Mouse (Mus musculus): Measurements from ENCODE around the gene Baiap2l1. TPM values are rescaled to one million over a fixed set of nuclear protein-coding genes. Genes with fewer than 3 reads are reported as not detected.
"Not testable (repeated sequence)": the region's sequence is repeated elsewhere in the genome, so short reads cannot be mapped to it uniquely, and the experiment has no call there.

Baiap2l1 gene
- polyA plus RNA-seq, 1 experiment from 2014 or later = 7.3 TPM

DNA sequence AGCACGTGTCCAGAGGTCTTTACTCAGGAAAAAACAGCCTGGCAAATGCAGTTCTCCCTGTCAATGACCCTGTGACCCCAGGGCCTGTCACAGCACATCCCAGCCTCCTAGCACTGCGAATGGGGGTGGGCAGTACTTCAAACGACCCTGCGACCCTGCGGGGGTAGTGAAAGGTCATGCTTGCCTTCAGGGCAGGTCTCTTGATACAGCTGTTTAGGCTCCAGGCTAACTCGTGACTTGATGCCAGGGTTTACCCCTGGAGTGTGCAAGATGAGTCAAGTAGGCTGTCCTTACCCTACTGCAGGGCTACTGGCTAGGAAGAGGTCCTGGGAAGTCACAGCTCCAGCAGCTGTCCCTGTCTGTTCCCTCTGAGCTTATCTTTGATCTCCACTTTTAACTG is 13.1 kb upstream of the Baiap2l1 start:
- no peaks in the 10 kb centered on the region for H3K9me3 ChIP-seq
- H3K4me3 ChIP-seq = no peak overlapping the region
- no peaks in the 10 kb centered on the region for H3K36me3 ChIP-seq
- H3K27ac ChIP-seq = no peak overlapping the region
- H3K4me2 ChIP-seq (replicated peaks) = no peak overlapping the region
- 3% methylated on average over 6 of the region's 6 CpGs for WGBS
- H3K27me3 ChIP-seq = no peaks in the 10 kb centered on the region
- ATAC-seq (ENCODE audit: low FRiP score, low read depth) = peak; percentile 72; the same call in 1 of the 2 replicates
- H3K4me1 ChIP-seq = no peaks in the 10 kb centered on the region
- H3K9ac ChIP-seq = no peak overlapping the region

DNA sequence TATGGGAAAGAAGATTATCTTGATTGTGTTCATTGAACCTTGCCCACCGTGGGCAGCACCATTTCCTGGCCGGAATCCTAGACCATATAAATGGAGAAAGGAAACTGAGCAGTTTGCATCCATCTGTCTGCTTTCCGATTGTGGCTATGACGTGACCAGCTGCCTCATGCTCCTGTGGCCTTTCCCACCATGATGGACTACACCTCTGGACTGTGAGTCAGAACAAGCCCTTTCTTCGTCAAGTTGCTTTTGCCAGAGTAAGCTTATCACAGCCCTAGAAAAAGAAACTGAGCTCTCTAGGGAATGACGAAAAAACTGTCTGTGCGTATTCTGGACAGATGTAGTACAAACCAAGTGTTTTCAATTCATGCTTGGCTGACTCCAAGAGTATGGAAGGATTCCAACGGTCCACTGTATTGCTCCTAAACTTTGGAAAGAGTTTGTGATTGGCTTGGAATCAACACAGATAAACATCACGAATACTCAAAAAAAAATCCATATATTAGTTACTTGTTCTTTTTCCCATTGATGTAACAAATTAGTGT is 10.8 kb upstream of the Baiap2l1 start:
- Histone ChIP-seq H3K27ac (no peak overlapping the region), H3K4me1 (no peaks in the 10 kb centered on the region), H3K4me2 (replicated peaks) (no peak overlapping the region), H3K9ac (no peak overlapping the region), H3K9me3 (no peaks in the 10 kb centered on the region), H3K4me3 (no peak overlapping the region), H3K27me3 (no peaks in the 10 kb centered on the region), H3K36me3 (no peaks in the 10 kb centered on the region)
- 84% methylated on average over 9 of the region's 9 CpGs for WGBS
- no peak for ATAC-seq (ENCODE audit: low FRiP score, low read depth)

DNA sequence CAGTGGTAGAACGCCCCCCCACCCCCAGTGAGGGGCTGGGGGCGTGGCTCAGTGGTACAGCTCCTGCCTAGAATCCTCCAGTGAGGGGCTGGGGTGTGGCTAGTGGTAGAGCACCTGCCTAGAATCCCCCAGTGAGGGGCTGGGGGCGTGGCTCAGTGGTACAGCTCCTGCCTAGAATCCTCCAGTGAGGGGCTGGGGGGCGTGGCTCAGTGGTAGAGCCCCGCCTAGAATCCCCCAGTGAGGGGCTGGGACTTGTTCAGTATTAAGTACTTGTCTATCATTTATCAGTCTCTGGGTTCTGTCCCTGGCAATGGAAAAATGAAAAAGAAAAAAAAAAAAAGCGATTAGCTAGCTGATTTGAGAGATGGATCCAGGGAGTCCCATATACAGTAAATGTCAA is 8.6 kb upstream of the Baiap2l1 start:
- not testable (repeated sequence) for H3K36me3 ChIP-seq; ATAC-seq (ENCODE audit: low FRiP score, low read depth); H3K9ac ChIP-seq; H3K4me3 ChIP-seq; H3K4me2 ChIP-seq (replicated peaks); H3K27ac ChIP-seq; H3K27me3 ChIP-seq; H3K9me3 ChIP-seq; H3K4me1 ChIP-seq
- WGBS = 82% methylated on average over 6 of the region's 6 CpGs

DNA sequence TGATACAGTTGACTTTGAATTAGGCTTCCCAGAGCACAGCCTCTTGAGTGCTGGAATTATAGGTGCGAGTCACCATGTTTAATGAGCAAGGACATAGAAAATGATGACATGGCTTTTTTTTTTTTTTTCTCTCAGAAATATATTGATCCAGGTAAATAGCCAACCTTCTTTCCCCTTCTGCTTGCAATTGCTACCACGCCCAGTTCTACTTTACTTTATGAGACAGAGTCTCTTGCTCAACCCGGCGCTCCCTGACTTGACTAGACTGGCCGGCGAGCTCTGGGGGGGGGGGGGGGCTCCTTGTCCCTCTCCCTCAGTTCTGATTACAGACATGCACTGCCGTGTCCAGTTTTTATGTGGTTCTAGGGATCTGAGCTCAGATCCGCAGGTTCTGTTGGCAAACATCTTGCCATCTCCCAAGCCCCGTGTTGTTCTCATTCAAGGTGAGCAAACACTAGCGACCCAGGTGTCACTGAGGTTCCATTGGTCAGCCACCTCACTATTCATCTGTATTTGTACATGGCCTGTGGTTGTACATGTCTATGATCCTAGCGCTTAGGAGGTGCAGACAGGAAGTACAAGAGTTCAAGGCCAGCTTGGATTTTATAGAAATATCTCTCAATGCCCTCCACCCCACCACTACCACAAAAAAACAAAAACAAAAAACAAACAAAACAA is 6.9 kb upstream of the Baiap2l1 start:
- H3K4me1 ChIP-seq = no peaks in the 10 kb centered on the region

DNA sequence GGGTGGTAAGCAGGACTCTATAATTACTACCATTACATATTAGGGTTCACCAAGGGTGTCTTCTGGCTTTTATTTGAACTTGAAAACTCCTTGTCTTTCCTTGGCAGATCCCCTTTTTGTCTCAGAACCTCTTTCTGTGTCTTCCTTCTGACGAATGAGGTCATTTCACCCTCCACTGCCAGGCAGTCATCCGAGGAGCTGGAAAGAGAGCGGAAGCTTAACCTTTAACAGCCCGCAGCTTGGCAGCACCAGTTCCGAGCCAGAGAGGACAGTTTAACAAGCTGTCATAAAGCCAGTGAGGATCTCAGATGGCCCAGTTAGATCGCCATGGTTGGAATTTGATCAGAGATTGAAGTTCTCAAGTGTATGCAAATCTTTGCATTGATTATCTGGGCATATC is 2.4 kb upstream of the Baiap2l1 start:
- Histone ChIP-seq H3K27ac (no peak overlapping the region), H3K4me2 (replicated peaks) (no peak overlapping the region), H3K4me3 (no peak overlapping the region), H3K27me3 (no peaks in the 10 kb centered on the region), H3K9me3 (no peaks in the 10 kb centered on the region), H3K36me3 (no peaks in the 10 kb centered on the region), H3K4me1 (peaks cover 8% of the 10 kb centered on the region; the same call in 1 of the 2 replicates), H3K9ac (no peak overlapping the region)
- no peak for ATAC-seq (ENCODE audit: low FRiP score, low read depth)
- WGBS = 41% methylated on average over 6 of the region's 6 CpGs

More for the DNA sequence above, 6.9 kb upstream of the Baiap2l1 start:
- Histone ChIP-seq H3K27me3 (no peaks in the 10 kb centered on the region), H3K9me3 (no peaks in the 10 kb centered on the region), H3K36me3 (no peaks in the 10 kb centered on the region), H3K4me3 (no peak overlapping the region), H3K27ac (no peak overlapping the region), H3K4me2 (replicated peaks) (no peak overlapping the region), H3K9ac (no peak overlapping the region)
- WGBS = 94% methylated on average over 11 of the region's 11 CpGs
- no peak for ATAC-seq (ENCODE audit: low FRiP score, low read depth)

DNA sequence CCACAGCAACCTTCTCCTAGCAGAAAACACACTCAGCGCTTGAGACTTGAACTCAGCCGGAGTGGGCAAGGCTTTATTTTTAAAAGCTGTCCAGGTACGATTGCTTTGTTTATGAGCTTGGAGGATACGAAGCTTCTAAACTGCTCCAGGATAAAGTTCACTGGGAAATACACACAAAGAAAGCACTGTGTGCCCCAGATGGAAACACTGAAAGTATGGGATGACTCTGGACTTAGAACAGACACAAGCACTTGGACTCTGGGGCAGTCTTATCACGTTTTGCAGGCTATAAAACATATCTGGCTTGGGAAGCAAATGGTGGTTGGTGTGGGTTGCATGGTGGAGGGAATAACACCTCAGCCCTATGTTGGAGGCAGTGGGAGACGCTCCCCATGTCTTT is 2.0 kb upstream of the Baiap2l1 start:
- 61% methylated on average over 6 of the region's 6 CpGs for WGBS
- no peaks in the 10 kb centered on the region for H3K27me3 ChIP-seq
- no peaks in the 10 kb centered on the region for H3K9me3 ChIP-seq
- H3K4me3 ChIP-seq = no peak overlapping the region
- H3K9ac ChIP-seq = no peak overlapping the region
- H3K4me1 ChIP-seq = peaks cover 8% of the 10 kb centered on the region; the same call in 1 of the 2 replicates
- no peak for ATAC-seq (ENCODE audit: low FRiP score, low read depth)
- no peak overlapping the region for H3K4me2 ChIP-seq (replicated peaks)
- H3K36me3 ChIP-seq = no peaks in the 10 kb centered on the region
- H3K27ac ChIP-seq = no peak overlapping the region

DNA sequence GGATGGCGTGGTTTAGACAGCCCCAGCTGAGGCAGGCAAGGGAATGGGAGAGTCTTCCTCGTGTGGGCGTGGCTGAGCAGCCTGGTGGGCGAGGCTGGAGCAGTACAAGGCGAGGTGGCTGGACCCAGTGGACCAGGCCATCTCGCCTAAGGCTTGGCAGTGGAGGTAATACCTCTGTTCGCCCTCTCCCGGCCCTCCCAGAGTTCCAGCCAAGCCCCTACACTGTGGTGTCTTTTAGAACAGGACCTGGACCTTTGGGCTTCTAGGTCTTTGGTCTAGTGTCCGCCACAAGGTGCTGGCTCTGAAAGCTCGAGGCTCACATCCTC is 643 bp upstream of the Baiap2l1 start:
- H3K9me3 ChIP-seq = no peaks in the 10 kb centered on the region
- H3K4me3 ChIP-seq = peak overlapping the region; percentile 62
- no peak overlapping the region for H3K27ac ChIP-seq
- peak overlapping the region; percentile 90 for H3K4me2 ChIP-seq (replicated peaks)
- H3K4me1 ChIP-seq = peaks cover 8% of the 10 kb centered on the region; the same call in 1 of the 2 replicates
- no peak for ATAC-seq (ENCODE audit: low FRiP score, low read depth)
- H3K9ac ChIP-seq = peak overlapping the region; percentile 48
- no peaks in the 10 kb centered on the region for H3K36me3 ChIP-seq
- H3K27me3 ChIP-seq = no peaks in the 10 kb centered on the region
- WGBS = 8% methylated on average over 10 of the region's 10 CpGs

DNA sequence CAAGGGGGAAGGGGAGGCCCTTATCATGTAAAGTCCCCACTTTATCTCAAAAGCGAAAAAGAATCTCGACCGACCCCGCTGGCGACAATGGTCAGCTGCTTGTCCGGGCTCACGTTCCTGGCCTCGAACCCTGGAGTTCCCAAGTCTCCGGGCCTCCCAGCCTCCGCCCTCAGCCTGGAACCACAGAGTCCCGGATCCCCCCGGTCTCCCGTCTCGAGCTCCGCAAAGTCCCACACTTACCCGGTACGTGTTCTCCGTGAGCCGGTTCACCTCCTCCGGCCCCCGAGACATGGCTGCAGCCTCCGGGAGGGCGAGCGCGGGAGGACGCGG is 396 bp downstream of the Baiap2l1 start:
- Histone ChIP-seq H3K27ac (peak overlapping the region; percentile 28), H3K4me1 (peaks cover 8% of the 10 kb centered on the region; the same call in 1 of the 2 replicates), H3K4me3 (peak overlapping the region; percentile 62), H3K36me3 (no peaks in the 10 kb centered on the region), H3K4me2 (replicated peaks) (peak overlapping the region; percentile 90), H3K27me3 (no peaks in the 10 kb centered on the region), H3K9ac (peak overlapping the region; percentile 72), H3K9me3 (no peaks in the 10 kb centered on the region)
- WGBS = 0% methylated on average over 26 of the region's 27 CpGs
- ATAC-seq (ENCODE audit: low FRiP score, low read depth) = no peak

DNA sequence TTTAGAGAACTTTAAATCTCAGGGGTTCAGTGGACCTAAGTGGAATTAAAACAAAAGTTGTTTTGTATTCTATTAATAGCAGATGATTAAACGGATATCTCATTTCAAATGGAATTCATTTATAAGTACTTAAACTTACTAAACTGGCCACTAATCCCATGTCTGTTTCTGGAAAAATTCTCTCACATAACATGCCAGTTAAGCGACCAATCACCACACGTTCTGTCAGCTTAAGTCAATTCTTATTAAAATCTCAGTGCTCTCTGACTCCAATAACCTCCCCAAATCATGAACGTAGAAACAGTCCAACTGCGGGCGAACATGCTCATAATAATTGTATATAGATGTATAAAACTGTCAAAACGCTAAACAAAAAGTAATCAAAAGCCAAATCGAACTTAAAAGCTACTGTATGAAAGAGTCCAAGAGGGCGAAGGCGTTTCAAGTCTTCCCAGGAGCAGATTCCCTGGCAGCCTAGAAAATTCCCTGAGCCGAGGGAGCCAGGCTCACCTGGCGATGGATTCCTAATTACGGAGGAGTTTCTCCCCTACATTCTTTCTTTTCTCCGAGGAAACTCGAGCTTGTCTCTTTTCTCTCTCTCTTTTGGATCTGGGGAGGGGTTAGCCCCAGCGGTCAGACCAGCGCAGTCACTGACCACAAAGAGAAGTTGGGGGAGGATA is 996 bp downstream of the Baiap2l1 start:
- Histone ChIP-seq H3K4me3 (peak overlapping the region; percentile 62), H3K4me2 (replicated peaks) (peak overlapping the region; percentile 90), H3K36me3 (no peaks in the 10 kb centered on the region), H3K4me1 (peaks cover 8% of the 10 kb centered on the region; the same call in 1 of the 2 replicates), H3K27me3 (no peaks in the 10 kb centered on the region), H3K27ac (no peak overlapping the region; the same call in 1 of the 2 replicates), H3K9ac (peak overlapping the region; percentile 72), H3K9me3 (no peaks in the 10 kb centered on the region)
- WGBS = 4% methylated on average over 17 of the region's 17 CpGs
- ATAC-seq (ENCODE audit: low FRiP score, low read depth) = no peak

DNA sequence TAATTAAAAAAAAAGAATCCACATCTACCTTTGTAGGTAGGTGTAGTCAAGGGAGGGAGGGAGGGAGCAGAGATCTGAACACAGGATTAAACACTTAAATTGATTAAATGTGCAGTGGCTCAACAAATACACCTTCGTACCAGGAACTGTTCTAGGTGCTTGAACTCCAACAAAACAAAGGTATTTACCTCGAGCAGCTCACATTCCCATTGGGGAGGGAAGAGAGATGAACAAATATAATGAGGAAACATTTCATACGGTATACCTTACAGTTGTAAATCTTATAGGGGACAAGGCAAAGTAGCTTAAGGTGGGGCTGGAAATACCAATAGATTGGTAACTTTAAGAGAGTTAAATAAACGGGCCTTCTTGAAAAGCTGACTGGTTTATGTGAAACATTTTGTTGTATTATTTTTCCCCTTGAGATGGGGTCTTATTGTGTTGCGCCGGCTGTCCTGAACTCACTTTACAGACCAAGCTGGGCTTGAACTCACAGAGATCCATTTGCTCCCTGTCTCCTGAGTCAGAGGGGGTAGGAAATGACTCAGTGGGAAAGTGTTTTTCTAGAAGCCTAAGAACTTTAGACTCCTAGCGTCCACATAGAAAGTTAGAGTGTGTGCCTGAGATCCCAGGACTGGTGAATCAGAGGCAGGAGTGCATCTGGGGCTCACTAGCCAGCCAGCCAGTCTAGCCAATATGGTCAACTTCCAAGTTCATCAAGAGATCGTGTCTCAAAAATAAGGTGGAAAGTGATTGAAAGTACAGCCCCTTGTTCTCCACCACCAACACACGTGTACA is 5.5 kb downstream of the Baiap2l1 start:
- H3K27me3 ChIP-seq = no peaks in the 10 kb centered on the region
- WGBS = 85% methylated on average over 9 of the region's 9 CpGs
- no peak overlapping the region for H3K4me2 ChIP-seq (replicated peaks)
- no peak overlapping the region for H3K4me3 ChIP-seq
- H3K36me3 ChIP-seq = no peaks in the 10 kb centered on the region
- no peak overlapping the region for H3K9ac ChIP-seq
- H3K4me1 ChIP-seq = 0 out of 2 replicates have a peak, but pooled peaks cover 4% of the 10 kb centered on the region
- no peak for ATAC-seq (ENCODE audit: low FRiP score, low read depth)
- H3K27ac ChIP-seq = no peak overlapping the region
- no peaks in the 10 kb centered on the region for H3K9me3 ChIP-seq

DNA sequence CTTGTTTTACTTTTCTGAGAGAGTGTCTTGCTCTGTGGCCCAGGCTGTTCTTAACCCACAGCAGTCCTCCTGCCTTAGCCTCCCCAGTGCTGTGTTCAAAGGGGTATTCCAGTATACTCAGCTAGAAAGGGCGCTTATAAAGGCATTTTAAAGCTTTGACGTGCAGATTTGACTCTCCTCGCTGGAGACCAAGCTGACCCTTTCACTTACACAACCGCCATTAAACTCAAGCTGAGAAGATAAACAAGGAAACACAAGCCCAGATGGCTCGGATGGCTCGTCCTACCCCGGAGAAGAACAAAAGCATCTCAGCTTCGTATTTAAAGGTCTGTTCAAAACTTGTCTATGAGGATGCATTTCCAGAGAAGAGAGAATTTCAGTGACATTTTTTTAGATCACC is 6.7 kb downstream of the Baiap2l1 start:
- Histone ChIP-seq H3K36me3 (no peaks in the 10 kb centered on the region), H3K9ac (no peak overlapping the region), H3K4me3 (no peak overlapping the region), H3K4me2 (replicated peaks) (no peak overlapping the region), H3K9me3 (no peaks in the 10 kb centered on the region), H3K27ac (no peak overlapping the region), H3K27me3 (no peaks in the 10 kb centered on the region), H3K4me1 (no peaks in the 10 kb centered on the region)
- ATAC-seq (ENCODE audit: low FRiP score, low read depth) = no peak
- 23% methylated on average over 8 of the region's 8 CpGs for WGBS

DNA sequence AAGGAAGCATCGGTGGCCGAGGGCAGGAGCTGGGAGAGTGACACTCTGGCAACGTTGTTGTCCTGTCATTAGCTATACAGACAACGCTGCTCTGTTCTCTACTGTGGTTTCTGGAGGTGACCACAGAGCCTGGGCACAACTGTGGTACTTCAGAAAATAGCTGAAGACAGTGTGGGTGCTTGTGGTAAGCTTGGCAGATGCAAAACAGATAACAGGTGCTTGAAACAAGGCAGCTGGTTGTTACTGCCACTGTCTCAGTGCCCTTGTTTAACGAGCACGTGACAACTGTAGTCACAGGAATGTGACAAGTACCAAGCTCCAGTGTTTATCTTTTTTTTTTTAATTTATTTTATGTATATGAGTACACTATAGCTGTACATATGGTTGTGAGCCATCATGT is 13.3 kb downstream of the Baiap2l1 start:
- Histone ChIP-seq H3K4me1 (no peaks in the 10 kb centered on the region), H3K27me3 (no peaks in the 10 kb centered on the region), H3K36me3 (no peaks in the 10 kb centered on the region), H3K9ac (no peak overlapping the region), H3K27ac (no peak overlapping the region), H3K9me3 (no peaks in the 10 kb centered on the region), H3K4me3 (no peak overlapping the region), H3K4me2 (replicated peaks) (no peak overlapping the region)
- no peak for ATAC-seq (ENCODE audit: low FRiP score, low read depth)
- 85% methylated on average over 6 of the region's 6 CpGs for WGBS
